Mouse (Mus musculus) splenic B cell, adult 2 months (primary cell): Measurements from ENCODE around the gene Iqcn.

ENCODE experiments used
- DNase-seq: peaks from one replicate; pipeline ENCODE4 v3.0.0-alpha.2; 2011; ENCODE audit warnings: low read depth, low spot score
- H3K27me3 ChIP-seq: 2 replicates; pipeline ENCODE4 v1.6.1; 2012; ENCODE audit warnings: mild to moderate bottlenecking, low read length, moderate library complexity, mixed read lengths; ENCODE audit not compliant: control insufficient read depth, poor library complexity, insufficient read depth, severe bottlenecking
- H3K36me3 ChIP-seq: 2 replicates; pipeline ENCODE4 v1.6.1; 2012; ENCODE audit warnings: mild to moderate bottlenecking, low read length, moderate library complexity, mixed read lengths; ENCODE audit not compliant: control insufficient read depth, poor library complexity, insufficient read depth, severe bottlenecking

The Iqcn gene

DNA sequence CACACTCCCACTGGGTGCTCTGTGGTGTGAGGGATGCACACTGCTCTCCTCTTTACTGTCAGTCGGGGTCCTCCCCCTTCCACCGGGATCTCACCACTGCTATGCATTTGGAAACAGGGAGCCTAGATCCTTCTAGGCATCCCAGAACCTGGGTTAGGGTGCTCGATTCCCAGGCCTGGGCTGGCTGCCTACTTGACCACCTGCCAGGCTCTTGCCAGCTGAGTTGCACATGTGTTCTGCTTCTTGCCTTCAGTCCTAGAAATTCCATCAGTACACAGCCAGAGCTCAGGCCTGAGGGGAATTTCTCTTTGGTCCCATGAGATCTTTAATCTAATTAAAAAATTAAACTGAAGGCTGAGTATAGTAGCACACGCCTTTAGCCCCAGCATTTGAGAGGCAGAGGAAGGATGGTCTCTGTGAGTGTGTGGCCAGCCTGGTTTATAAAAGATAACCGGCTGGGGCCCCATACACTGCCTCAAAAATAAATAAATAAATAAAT lies 13.3 kb upstream of the Iqcn start:
- H3K27me3 ChIP-seq = no peaks in the 10 kb centered on the region
- no peak for DNase-seq
- no peaks in the 10 kb centered on the region for H3K36me3 ChIP-seq

- H3K36me3 ChIP-seq = no peaks in the 10 kb centered on the region
- no peak for DNase-seq
- H3K27me3 ChIP-seq = no peaks in the 10 kb centered on the region
Observed at GRCm38 (mm10) chr8:70691230-70691629, 12.0 kb upstream of the Iqcn start.

DNA sequence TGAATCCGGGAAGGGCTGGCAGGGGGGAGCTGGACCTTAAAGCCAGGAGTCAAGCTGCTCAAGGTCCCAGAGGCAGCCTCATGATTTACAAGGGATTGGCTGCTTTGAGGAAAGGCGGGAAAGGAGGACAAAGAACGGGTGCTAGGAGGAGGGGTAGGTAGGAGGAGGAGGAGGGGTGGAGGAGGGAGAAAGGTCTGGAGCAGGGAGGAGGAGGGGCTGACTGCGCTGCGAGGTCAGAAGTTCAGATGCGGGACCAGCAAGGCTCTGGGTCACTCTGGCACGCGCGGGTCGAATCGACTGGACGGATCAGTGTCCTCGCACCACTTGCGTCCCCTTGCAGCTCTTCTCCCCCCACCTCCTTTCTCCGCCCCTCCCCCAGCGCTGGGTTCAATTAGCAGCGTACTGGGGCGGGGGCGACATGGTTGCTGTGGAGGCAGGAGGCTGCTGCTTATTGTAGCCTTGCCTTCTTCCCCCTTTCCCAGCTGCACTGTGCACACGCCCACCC lies 11.5 kb upstream of the Iqcn start:
- no peak for DNase-seq
- Histone ChIP-seq H3K27me3 (no peaks in the 10 kb centered on the region), H3K36me3 (no peaks in the 10 kb centered on the region)

DNA sequence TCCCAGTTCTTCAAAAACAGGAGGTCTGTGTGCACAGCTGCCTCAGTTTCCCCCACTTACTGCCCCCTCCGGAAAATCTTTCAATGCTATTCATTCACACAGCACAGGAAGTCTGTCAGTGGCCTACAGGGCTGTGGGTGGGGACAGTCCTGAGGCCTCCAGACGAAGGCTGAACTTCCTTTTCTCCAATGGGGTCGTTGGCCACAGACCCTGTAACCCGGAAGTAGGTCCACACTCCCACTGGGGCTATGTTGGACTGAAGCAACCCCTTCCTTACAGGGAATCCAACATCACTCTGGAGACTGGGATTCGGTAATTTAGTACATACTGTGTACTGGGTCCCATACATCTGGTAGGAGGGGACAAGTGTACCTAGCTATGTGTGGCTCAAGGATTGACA lies 9.6 kb upstream of the Iqcn start:
- no peaks in the 10 kb centered on the region for H3K27me3 ChIP-seq
- DNase-seq = peak; percentile 54

DNA sequence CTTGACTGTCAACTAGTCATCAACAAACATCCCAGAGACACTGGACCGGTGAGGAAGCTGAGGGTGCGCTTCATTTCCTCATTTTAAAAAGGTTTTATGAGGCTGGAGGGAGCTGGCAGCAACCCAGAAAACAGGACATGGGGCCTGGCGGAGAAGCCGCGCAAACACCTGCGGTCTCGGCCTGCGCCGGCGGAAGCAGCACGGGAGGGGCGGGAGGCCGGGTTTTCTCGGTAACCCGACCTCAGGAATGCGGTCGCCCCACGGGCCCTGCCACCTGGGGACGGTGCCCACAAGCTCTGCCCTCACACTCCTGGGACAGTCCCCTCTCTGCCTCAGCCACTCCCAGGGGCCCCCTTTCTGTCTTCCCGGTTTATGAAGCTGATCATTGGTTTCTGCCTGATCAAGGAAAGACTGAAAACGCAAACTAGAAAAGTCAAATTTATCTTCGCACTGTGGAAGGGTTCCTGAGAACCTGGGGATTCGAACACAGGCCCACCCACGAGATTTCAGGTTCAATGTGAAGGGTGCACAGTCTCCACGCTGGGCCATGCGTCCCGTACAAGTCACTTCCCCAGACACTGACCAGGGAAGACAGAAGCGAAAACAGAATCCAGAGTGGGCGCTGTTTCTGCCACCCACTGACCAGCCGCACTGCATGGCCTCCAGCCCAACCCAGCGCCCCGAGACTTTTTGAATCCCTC lies 7.8 kb upstream of the Iqcn start:
- peak; percentile 91 for DNase-seq
- H3K36me3 ChIP-seq = no peaks in the 10 kb centered on the region
- H3K27me3 ChIP-seq = no peaks in the 10 kb centered on the region

More for the DNA sequence above, 9.6 kb upstream of the Iqcn start:
- H3K36me3 ChIP-seq = no peaks in the 10 kb centered on the region

DNA sequence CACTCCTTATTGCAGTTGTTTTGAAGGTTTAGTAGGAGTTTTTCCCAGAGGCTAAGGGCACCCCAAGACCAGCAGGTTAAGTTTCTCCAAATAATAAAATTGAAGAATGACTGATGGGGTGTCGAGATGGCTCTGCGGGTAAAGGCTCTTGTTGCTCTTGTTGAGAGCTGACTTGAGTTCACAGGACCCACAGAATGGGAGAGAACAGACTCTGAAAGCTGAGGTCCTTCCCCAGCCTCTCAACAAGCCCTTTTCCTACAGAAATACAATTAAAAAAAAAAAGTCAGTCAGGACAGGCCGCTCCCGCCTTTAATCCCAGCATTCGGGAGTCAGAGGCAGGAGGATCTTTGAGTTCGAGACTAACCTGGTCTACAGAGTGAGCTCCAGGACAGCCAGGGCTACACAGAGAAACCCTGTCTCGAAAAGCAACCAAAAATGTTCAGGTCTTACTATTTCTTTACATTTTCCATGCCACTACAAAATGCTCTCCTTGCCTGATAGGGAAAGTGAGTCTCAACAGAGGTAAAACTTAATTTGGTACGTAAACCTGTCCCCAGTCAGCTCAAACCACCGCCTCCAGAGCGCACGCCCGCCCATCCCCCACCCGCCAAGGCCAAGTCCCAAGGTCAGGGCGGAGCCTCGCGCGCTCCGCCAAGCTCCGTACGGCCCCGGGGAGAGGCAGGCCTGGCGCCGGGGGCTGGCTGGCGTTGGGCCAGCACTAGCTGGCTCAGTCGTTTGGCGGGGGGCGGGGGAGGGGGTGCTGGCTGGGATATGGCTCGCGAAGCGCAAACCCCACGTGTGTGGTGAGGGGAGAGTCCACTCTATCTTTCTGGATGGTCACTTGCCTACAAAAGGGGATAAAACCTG lies 7.0 kb upstream of the Iqcn start:
- peak; percentile 88 for DNase-seq

DNA sequence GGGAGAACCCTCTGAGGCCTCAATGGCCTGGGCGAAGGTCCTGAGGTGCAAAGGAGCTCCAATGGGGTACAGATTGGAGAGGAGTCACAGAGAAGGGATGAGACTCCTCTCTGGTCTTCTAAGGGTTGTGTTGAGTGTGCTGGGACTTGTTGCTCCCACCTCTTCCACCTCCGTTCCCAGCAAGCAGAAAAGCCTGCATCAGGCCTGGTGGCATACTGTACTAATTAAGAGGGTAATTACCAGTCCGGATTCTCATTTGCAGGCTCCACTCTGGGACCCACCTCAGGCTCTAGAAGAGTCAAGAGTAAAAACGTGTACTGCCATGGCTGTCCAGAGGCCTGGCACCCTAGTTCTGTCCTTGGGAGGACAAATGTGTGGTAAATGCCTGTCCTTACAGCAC lies 6.3 kb upstream of the Iqcn start:
- DNase-seq = peak; percentile 22
- peaks cover 8% of the 10 kb centered on the region for H3K36me3 ChIP-seq
- H3K27me3 ChIP-seq = no peaks in the 10 kb centered on the region

More for the DNA sequence above, 7.0 kb upstream of the Iqcn start:
- H3K36me3 ChIP-seq = peaks cover 6% of the 10 kb centered on the region
- H3K27me3 ChIP-seq = no peaks in the 10 kb centered on the region

GRCm38 (mm10) chr8:70697366-70698250 lies 5.6 kb upstream of the Iqcn start:
- no peak for DNase-seq
- H3K36me3 ChIP-seq = peaks cover 8% of the 10 kb centered on the region
- H3K27me3 ChIP-seq = no peaks in the 10 kb centered on the region

GRCm38 (mm10) chr8:70698310-70699109 lies 4.7 kb upstream of the Iqcn start, which contains the start of gene Jund:
Jund (plus strand) TSS chr8:70698949.
- peak; percentile 100 for DNase-seq
- Histone ChIP-seq H3K27me3 (no peaks in the 10 kb centered on the region), H3K36me3 (peaks cover 11% of the 10 kb centered on the region)

DNA sequence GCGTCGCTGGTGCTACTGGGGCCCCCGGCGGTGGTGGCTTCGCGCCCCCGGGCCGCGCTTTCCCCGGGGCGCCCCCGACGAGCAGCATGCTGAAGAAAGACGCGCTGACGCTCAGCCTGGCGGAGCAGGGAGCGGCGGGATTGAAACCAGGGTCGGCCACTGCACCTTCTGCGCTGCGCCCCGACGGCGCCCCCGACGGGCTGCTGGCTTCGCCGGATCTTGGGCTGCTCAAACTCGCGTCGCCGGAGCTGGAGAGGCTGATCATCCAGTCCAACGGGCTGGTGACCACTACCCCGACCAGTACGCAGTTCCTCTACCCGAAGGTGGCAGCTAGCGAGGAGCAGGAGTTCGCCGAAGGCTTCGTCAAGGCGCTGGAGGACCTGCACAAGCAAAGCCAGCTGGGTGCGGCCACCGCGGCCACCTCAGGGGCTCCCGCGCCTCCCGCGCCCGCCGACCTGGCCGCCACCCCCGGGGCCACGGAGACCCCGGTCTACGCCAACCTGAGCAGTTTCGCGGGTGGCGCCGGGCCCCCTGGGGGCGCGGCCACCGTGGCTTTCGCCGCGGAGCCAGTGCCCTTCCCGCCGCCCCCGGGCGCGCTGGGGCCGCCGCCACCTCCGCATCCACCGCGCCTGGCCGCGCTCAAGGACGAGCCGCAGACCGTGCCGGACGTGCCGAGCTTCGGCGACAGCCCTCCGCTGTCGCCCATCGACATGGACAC lies 4.0 kb upstream of the Iqcn start:
- H3K36me3 ChIP-seq = peaks cover 11% of the 10 kb centered on the region
- DNase-seq = no peak
- H3K27me3 ChIP-seq = no peaks in the 10 kb centered on the region

DNA sequence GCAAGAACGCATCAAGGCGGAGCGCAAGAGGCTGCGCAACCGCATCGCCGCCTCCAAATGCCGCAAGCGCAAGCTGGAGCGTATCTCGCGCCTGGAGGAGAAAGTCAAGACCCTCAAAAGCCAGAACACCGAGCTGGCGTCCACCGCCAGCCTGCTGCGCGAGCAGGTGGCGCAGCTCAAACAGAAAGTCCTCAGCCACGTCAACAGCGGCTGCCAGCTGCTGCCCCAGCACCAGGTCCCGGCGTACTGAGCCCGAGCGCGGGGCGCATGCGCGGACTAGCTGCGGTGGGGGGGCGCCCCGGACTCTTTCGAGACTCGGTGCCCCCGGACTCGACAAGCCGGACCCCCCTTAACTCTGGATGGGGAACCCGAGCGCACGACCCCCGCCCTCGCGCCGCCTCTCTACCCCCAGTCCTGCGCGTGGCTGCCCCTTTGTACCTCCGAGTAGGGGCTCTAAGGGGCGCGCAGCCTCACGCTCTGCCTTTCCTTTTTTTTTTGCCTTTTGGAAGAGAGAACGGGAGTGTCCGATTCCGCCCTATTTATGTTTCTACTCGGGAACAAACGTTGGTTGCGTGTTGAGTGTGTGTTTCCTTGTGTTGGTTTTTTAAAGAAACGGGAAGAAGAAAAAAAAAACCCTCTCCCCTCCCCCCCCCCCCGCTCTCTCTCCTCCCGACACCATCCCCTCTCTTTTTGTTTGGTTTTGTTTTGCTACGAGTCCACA lies 3.3 kb upstream of the Iqcn start:
- peaks cover 11% of the 10 kb centered on the region for H3K36me3 ChIP-seq
- H3K27me3 ChIP-seq = no peaks in the 10 kb centered on the region
- peak; percentile 81 for DNase-seq

- H3K36me3 ChIP-seq = peaks cover 11% of the 10 kb centered on the region
- DNase-seq = peak; percentile 94
- H3K27me3 ChIP-seq = no peaks in the 10 kb centered on the region
Observed at GRCm38 (mm10) chr8:70700555-70700922, 2.7 kb upstream of the Iqcn start.
